Comparison of ENCODE assay signal across 8 mouse cellular contexts in the genomic region with DNA sequence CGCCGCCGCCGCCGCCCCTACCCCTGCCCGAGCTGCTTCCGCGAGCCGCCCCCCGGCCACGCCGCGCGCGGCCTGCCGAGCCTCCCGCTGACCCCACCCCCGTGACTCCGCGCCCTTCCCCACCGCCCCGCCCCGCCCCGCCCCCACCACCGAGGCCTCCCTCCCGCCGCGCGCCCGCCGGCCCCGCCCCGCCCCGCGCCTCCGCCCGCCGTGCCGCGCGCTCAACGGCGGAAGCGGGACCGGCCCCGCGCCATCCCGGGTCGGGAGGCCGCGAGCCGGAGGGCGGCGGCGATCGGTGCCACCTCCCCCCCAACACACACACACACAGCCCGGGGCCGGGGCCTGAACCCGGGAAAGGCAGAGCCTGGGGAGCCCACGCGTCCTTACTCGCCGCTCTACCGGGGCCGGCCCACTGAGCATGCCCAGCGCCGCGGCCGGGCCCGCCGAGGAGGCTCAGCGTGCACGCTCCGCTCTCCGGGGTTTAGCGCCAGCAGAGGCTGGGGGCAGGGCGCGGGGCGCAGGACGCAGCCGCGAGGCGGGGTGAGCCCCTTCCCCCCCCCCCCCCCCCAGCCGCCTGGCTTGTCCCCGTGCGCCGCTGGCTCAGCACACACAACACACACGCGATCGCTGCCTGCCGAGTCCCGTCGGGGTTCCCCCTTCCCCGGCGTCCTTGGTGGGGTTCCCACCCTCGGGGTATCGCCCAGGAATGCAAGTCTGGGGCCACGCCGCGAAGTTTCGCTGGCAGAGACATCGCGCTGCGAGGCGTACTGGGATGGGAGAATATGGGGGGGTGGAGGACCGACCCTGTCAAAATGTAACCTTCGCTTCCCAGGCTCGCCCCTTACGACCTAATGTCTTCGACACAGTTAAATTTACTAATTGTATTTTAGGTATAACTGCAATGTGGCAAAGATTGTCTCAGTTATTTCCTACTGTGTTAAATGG. TPM values are rescaled to one million over a fixed set of nuclear protein-coding genes. Genes with fewer than 3 reads are reported as not detected.
A peak's percentile ranks its signal among the peaks of the same experiment; 100 is the strongest.
DNase-seq lines count a peak whose midpoint lies in the region.

A gene (minus strand): TSS at position 496 of the 945 bp plus-strand sequence.

- DNase-seq in ES-CJ7 (ENCODE audit: low read depth, low spot score): peak; percentile 74
- peak; percentile 63 for DNase-seq in cerebellum, adult 8-10 months
- peak in 1 of 2 experiments; percentile 81 for DNase-seq in frontal cortex, adult 2 months (ENCODE audit: extremely low spot score in 1 of 2, low spot score in 1 of 2)
- DNase-seq in hindbrain, embryonic 10.5 days (ENCODE audit: low spot score): peak; percentile 84
- peak; percentile 83 to 84 for DNase-seq in layer of hippocampus, postnatal 14 days (ENCODE audit: low spot score in 2 of 2)
- peak; percentile 90 for DNase-seq in lung, postnatal 10 days
- DNase-seq in ovary, postnatal 36 days (ENCODE audit: low spot score): peak; percentile 88
- peak; percentile 90 for DNase-seq in thymus, postnatal 14 days

- H3K4me1 ChIP-seq in hindbrain, embryonic 10.5 days (replicated peaks): peaks cover 27% of the 10 kb centered on the region

- no peaks in the 10 kb centered on the region for H3K27me3 ChIP-seq in hindbrain, embryonic 10.5 days (ENCODE audit: insufficient read depth, poor library complexity, severe bottlenecking)

- peaks cover 27% of the 10 kb centered on the region for H3K36me3 ChIP-seq in hindbrain, embryonic 10.5 days

- no peaks in the 10 kb centered on the region for H3K9me3 ChIP-seq in hindbrain, embryonic 10.5 days

- under 1% methylated on average over 86 of the region's 110 CpGs for WGBS in hindbrain, embryonic 10.5 days

- H3K27ac ChIP-seq in hindbrain, embryonic 10.5 days: peak within 1 kb of the TSS; percentile 98

- H3K4me3 ChIP-seq in hindbrain, embryonic 10.5 days: peak within 1 kb of the TSS; percentile 87

RNA-seq across cellular contexts. Expression of the gene that starts here (rescaled TPM):
- polyA plus RNA-seq in frontal cortex, adult 2 months (2012; rRNA removed): 51.8 and 58.4 TPM in 2 replicates
- polyA plus RNA-seq in hindbrain, embryonic 10.5 days (2016; fragmentation: Nextera tagmentation; extraction: Ambion mirVana): 76.8 and 86.9 TPM in 2 replicates
- total RNA-seq in layer of hippocampus, postnatal 14 days (2021): 10 to 100 TPM; 62.0 to 63.5 TPM
